Comparison of ENCODE assay signal across 11 mouse cellular contexts in the genomic region with DNA sequence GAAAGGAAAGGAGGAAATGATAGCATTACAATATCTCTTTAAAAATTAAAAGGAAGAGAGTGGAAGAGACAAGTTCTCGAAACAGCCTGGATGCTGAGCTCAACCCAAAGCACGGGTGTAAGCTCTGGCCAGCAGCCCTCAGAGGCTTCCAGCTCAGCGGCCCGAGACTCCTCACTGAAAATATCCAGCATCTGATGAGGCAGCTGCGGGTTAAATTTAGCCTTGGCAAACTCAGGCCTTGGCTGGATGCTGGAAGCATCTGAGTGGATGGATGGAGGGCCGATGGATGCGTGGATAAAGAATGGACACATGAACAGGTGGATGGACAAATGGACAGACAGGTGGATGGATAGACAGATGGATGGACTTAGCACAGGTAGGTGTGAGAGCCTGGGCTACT. TPM values are rescaled to one million over a fixed set of nuclear protein-coding genes. Genes with fewer than 3 reads are reported as not detected.
DNase-seq lines count a peak whose midpoint lies in the region.
"Had no signal": no experiment of that assay in that cellular context is flagged by ENCODE, and none has a peak within 500 bp of the region (broad histone marks: within the 10 kb centered on the region; RNA-seq: fewer than 3 reads in every experiment).

No protein-coding gene starts in this region.

- peak; percentile 44 to 47 for DNase-seq in cerebellum, adult 18-20 months
- DNase-seq in cerebellum, adult 9-10 months = no peak
- peak; percentile 18 for DNase-seq in lung, postnatal 10 days
- DNase-seq in lung, adult 18-20 months = no peak
- DNase-seq in left cerebral cortex, postnatal 14 days (ENCODE audit: low spot score in 2 of 2) = peak; percentile 42 to 64
- DNase-seq in spleen, adult 12 weeks (ENCODE audit: low spot score) = no peak
- DNase-seq in MN1 (ENCODE audit: low spot score) = no peak
- no peak for DNase-seq in spleen, postnatal 14 days (ENCODE audit: low spot score in 2 of 2)
- DNase-seq: lung, postnatal 14 days; retina, postnatal 1 day; thymus, adult 18-20 months had no signal

- intact Hi-C loops in left cerebral cortex, postnatal 14 days (cut with DNase I) = loop anchor here (1.0 to 5.0 kb wide), 3 partner anchors 74 to 604 kb away; no protein-coding TSS in a partner anchor

RNA-seq across cellular contexts. Expression of a gene that starts 57.2 kb away (rescaled TPM):
- 10 to 100 TPM; 31.7 to 34.7 TPM for total RNA-seq in left cerebral cortex, postnatal 14 days (2021)

Comparison
In these comparisons a context has a peak if more than half of its experiments do, and no peak if none do; other contexts are left out.
1. DNase-seq: peak in cerebellum, adult 18-20 months (2 of 2), lung, postnatal 10 days (single experiment) and left cerebral cortex, postnatal 14 days (2 of 2); none in cerebellum, adult 9-10 months (single experiment), lung, adult 18-20 months (0 of 2), spleen, adult 12 weeks (single experiment), MN1 (single experiment) and spleen, postnatal 14 days (0 of 2).